Mouse (Mus musculus): ENCODE results near the gene Vezt.

DNA sequence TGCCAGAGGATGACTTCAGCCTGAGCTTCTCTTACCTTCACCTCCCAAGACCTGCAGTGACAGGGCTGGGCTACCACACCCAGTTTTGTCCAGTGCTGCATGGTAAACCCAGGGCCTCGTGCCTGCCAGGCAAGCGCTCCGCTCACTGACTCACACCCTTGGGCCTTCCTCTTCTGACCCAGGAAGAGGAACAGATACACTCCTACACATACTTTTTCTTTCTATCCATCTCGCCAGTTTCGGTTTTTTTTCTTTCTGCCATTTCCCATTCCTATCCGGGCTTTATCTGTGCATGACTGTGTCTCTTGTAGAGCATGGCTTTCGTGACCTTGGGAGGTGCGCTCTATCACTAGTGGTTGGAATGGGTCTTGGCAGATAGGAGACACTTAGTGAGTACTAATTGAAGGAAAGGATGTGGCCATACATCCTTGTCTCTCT is 24.0 kb upstream of the Vezt start:
- TF ChIP-seq CTCF (conservative IDR thresholded peaks at IDR 0.05 in 1 of 2, IDR thresholded peaks at IDR 0.05 in 1 of 2; ENCODE audit: low read depth in 2 of 2, low read length in 2 of 2), result no peak
- 0 out of 2 replicates have a peak, but pooled peaks have one; percentile 19 for TF ChIP-seq TBP (conservative IDR thresholded peaks at IDR 0.05; ENCODE audit: low read depth, low read length)
- peak; percentile 83 for TF ChIP-seq MAX (IDR thresholded peaks at IDR 0.05; ENCODE audit: low read length)
- no peak for TF ChIP-seq JUN (IDR thresholded peaks at IDR 0.05; ENCODE audit: insufficient read depth, low read depth, low read length)
- TF ChIP-seq USF2 (conservative IDR thresholded peaks at IDR 0.05; ENCODE audit: low read depth, low read length), result no peak
- TF ChIP-seq POLR2A (IDR thresholded peaks at IDR 0.05; ENCODE audit: low read depth, low read length), result peak; percentile 43; the same call in 1 of the 2 replicates
- no peak for TF ChIP-seq ZKSCAN1 (IDR thresholded peaks at IDR 0.05; ENCODE audit: borderline replicate concordance, low read depth, low read length)
- 0 out of 2 replicates have a peak, but pooled peaks have one; percentile 45 for TF ChIP-seq EP300 (IDR thresholded peaks at IDR 0.05; ENCODE audit: low read length)

Data from CH12.LX (cell line).